Mouse (Mus musculus): ENCODE measurements around the gene Col24a1. TPM values are rescaled to one million over a fixed set of nuclear protein-coding genes. Genes with fewer than 3 reads are reported as not detected.
A peak's percentile ranks its signal among the peaks of the same experiment; 100 is the strongest.

The Col24a1 gene
- total and polyA plus RNA-seq, 2 experiments from 2014 or later = 0.57 to 0.75 TPM

DNA sequence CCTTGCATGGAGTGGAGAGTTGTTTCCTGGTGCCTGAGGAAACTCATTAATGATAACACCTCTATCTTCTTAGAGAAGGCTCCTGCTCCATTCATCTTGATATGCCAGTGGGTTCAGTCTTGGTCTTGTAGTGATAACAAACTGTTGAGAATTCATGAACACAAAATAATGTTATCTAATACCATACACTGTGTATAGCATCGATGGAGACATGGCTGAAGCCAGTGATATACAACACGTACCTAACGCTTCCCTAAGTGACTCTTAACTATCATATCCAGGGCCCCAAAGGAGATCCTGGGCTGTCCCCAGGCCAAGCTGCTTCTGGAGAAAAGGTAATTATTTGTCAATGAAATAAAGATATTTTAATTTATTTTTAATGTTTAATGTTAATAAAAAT, 33.1 kb downstream of the Col24a1 start:
- TF ChIP-seq EP300 (IDR thresholded peaks at IDR 0.05; ENCODE audit: low read depth) (no peak), CTCF (IDR thresholded peaks at IDR 0.05; ENCODE audit: low read depth) (no peak)
- Histone ChIP-seq H3K9ac (replicated peaks; ENCODE audit: low read depth, low read length) (no peak overlapping the region), H3K4me3 (ENCODE audit: low read depth, low read length) (no peak overlapping the region), H3K4me1 (ENCODE audit: control insufficient read depth, insufficient read depth) (no peaks in the 10 kb centered on the region), H3K9me3 (replicated peaks; ENCODE audit: control insufficient read depth, low read length) (no peaks in the 10 kb centered on the region), H3K36me3 (replicated peaks; ENCODE audit: control insufficient read depth, insufficient read depth, low read length) (no peaks in the 10 kb centered on the region), H3K27me3 (ENCODE audit: control insufficient read depth, insufficient read depth, low read length) (no peaks in the 10 kb centered on the region), H3K4me2 (ENCODE audit: low read depth, low read length) (no peak overlapping the region), H3K27ac (ENCODE audit: low read depth) (no peak overlapping the region)
- DNase-seq (ENCODE audit: low spot score) (no peak), ATAC-seq (ENCODE audit: insufficient read depth, low read depth) (no peak)
- WGBS = 77% methylated on average over 3 of the region's 3 CpGs

- 76% methylated on average over 8 of the region's 8 CpGs for WGBS
These were observed 39.4 kb downstream of the Col24a1 start for GRCm38 (mm10) chr3:145331642-145332041.

DNA sequence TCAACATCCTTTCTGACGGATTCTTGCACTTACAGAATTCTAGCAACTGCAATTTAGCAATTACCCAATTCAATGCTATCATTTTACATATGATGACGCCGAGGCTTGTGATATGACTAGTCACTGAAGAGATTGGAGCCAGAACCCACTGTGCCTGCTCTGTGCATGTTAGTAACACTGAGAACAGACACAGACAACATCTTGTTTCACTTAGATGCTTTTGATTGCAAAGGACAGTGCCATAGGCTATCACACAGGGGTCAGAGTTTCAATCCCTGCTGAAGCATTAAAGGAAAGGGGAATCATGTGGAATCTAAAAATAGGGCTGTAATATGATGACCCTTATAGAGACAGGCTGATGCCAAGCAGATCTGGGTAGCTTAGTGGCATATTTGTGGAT, 41.8 kb downstream of the Col24a1 start:
- 80% methylated on average over 3 of the region's 3 CpGs for WGBS
- Histone ChIP-seq H3K9me3 (replicated peaks; ENCODE audit: control insufficient read depth, low read length) (no peaks in the 10 kb centered on the region), H3K27me3 (ENCODE audit: control insufficient read depth, insufficient read depth, low read length) (no peaks in the 10 kb centered on the region), H3K4me1 (ENCODE audit: control insufficient read depth, insufficient read depth) (no peaks in the 10 kb centered on the region; the same call in 1 of the 2 replicates), H3K4me3 (ENCODE audit: low read depth, low read length) (no peak overlapping the region), H3K4me2 (ENCODE audit: low read depth, low read length) (no peak overlapping the region), H3K27ac (ENCODE audit: low read depth) (no peak overlapping the region), H3K36me3 (replicated peaks; ENCODE audit: control insufficient read depth, insufficient read depth, low read length) (no peaks in the 10 kb centered on the region), H3K9ac (replicated peaks; ENCODE audit: low read depth, low read length) (no peak overlapping the region)
- ATAC-seq (ENCODE audit: insufficient read depth, low read depth) = no peak
- no peak for TF ChIP-seq CTCF (IDR thresholded peaks at IDR 0.05; ENCODE audit: low read depth)
- TF ChIP-seq EP300 (IDR thresholded peaks at IDR 0.05; ENCODE audit: low read depth) = no peak
- DNase-seq (ENCODE audit: low spot score) = no peak

More at GRCm38 (mm10) chr3:145331642-145332041, 39.4 kb downstream of the Col24a1 start:
- TF ChIP-seq CTCF (IDR thresholded peaks at IDR 0.05; ENCODE audit: low read depth) (no peak), EP300 (IDR thresholded peaks at IDR 0.05; ENCODE audit: low read depth) (no peak)
- Histone ChIP-seq H3K27ac (ENCODE audit: low read depth) (no peak overlapping the region), H3K4me1 (ENCODE audit: control insufficient read depth, insufficient read depth) (no peaks in the 10 kb centered on the region; the same call in 1 of the 2 replicates), H3K4me2 (ENCODE audit: low read depth, low read length) (no peak overlapping the region), H3K27me3 (ENCODE audit: control insufficient read depth, insufficient read depth, low read length) (no peaks in the 10 kb centered on the region), H3K4me3 (ENCODE audit: low read depth, low read length) (no peak overlapping the region), H3K9ac (replicated peaks; ENCODE audit: low read depth, low read length) (no peak overlapping the region), H3K36me3 (replicated peaks; ENCODE audit: control insufficient read depth, insufficient read depth, low read length) (no peaks in the 10 kb centered on the region), H3K9me3 (replicated peaks; ENCODE audit: control insufficient read depth, low read length) (no peaks in the 10 kb centered on the region)
- ATAC-seq (ENCODE audit: insufficient read depth, low read depth) (no peak), DNase-seq (ENCODE audit: low spot score) (no peak)

GRCm38 (mm10) chr3:145337161-145337560, 44.9 kb downstream of the Col24a1 start:
- Histone ChIP-seq H3K4me2 (ENCODE audit: low read depth, low read length) (no peak overlapping the region), H3K36me3 (replicated peaks; ENCODE audit: control insufficient read depth, insufficient read depth, low read length) (no peaks in the 10 kb centered on the region), H3K9me3 (replicated peaks; ENCODE audit: control insufficient read depth, low read length) (no peaks in the 10 kb centered on the region), H3K4me1 (ENCODE audit: control insufficient read depth, insufficient read depth) (no peaks in the 10 kb centered on the region), H3K27ac (ENCODE audit: low read depth) (no peak overlapping the region), H3K27me3 (ENCODE audit: control insufficient read depth, insufficient read depth, low read length) (no peaks in the 10 kb centered on the region), H3K9ac (replicated peaks; ENCODE audit: low read depth, low read length) (no peak overlapping the region), H3K4me3 (ENCODE audit: low read depth, low read length) (no peak overlapping the region)
- no peak for ATAC-seq (ENCODE audit: insufficient read depth, low read depth)
- WGBS = 62% methylated on average over 2 of the region's 2 CpGs
- DNase-seq (ENCODE audit: low spot score) = no peak
- no peak for TF ChIP-seq CTCF (IDR thresholded peaks at IDR 0.05; ENCODE audit: low read depth)
- TF ChIP-seq EP300 (IDR thresholded peaks at IDR 0.05; ENCODE audit: low read depth) = no peak

DNA sequence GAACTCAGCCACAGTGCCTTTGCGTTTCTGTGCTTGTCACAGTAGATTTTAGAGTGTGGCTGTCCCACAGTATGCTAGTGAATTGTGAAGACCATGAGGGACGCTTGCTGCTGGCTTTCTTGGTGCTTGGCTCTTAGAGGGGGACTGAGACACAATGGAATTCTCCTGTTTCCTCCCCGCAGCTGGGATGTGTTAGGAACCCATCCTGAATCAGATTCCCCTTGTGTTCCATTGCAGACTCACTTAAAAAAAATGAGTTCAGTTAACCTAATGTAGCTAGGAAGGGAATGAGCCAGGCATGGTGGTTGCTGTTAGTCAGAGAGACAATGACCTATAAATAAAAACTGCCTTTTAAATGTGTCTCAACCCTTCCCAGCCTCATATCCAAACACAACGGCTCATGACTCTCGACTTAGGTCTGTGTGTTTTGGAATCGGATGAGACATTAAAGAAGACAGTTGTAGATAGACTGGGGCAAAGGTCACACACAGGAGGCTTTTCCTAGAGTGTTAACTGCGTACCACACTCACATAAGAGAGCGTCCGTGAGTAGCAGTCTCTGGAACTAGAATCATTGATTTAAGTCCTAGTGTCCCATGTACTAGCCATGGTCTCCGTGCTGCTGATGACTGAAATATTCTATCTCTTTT, 47.7 kb downstream of the Col24a1 start:
- Histone ChIP-seq H3K4me3 (ENCODE audit: low read depth, low read length) (no peak overlapping the region), H3K9ac (replicated peaks; ENCODE audit: low read depth, low read length) (no peak overlapping the region), H3K9me3 (replicated peaks; ENCODE audit: control insufficient read depth, low read length) (no peaks in the 10 kb centered on the region), H3K27ac (ENCODE audit: low read depth) (no peak overlapping the region), H3K27me3 (ENCODE audit: control insufficient read depth, insufficient read depth, low read length) (no peaks in the 10 kb centered on the region), H3K4me1 (ENCODE audit: control insufficient read depth, insufficient read depth) (no peaks in the 10 kb centered on the region), H3K4me2 (ENCODE audit: low read depth, low read length) (no peak overlapping the region), H3K36me3 (replicated peaks; ENCODE audit: control insufficient read depth, insufficient read depth, low read length) (no peaks in the 10 kb centered on the region)
- DNase-seq (ENCODE audit: low spot score) (no peak), ATAC-seq (ENCODE audit: insufficient read depth, low read depth) (no peak)
- TF ChIP-seq CTCF (IDR thresholded peaks at IDR 0.05; ENCODE audit: low read depth) (no peak), EP300 (IDR thresholded peaks at IDR 0.05; ENCODE audit: low read depth) (no peak)
- 74% methylated on average over 10 of the region's 10 CpGs for WGBS

DNA sequence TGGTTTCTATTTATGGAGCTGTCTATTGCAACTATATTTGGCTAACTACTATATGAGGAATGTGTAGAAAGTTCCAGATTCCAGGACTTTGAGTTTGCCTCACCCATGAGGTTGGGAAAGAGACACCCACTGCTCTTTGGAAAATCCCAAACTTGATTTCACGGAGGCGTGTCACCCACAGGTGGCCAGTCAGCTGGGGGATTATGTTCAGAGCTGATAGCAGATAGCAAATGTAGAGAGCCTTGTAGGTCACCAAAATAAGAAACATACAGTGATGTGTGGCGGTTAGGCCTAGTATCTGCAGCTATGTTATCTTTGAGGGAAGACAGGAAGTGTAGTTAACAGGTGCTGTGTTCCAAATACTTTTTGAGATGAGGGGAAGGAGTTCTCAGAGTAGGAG, 56.4 kb downstream of the Col24a1 start:
- no peaks in the 10 kb centered on the region; the same call in 1 of the 2 replicates for H3K4me1 ChIP-seq (ENCODE audit: control insufficient read depth, insufficient read depth)
- H3K9me3 ChIP-seq (replicated peaks; ENCODE audit: control insufficient read depth, low read length) = no peaks in the 10 kb centered on the region
- TF ChIP-seq CTCF (IDR thresholded peaks at IDR 0.05; ENCODE audit: low read depth) = no peak
- no peak for TF ChIP-seq EP300 (IDR thresholded peaks at IDR 0.05; ENCODE audit: low read depth)
- no peak overlapping the region for H3K9ac ChIP-seq (replicated peaks; ENCODE audit: low read depth, low read length)
- DNase-seq (ENCODE audit: low spot score) (no peak), ATAC-seq (ENCODE audit: insufficient read depth, low read depth) (no peak)
- no peaks in the 10 kb centered on the region for H3K27me3 ChIP-seq (ENCODE audit: control insufficient read depth, insufficient read depth, low read length)
- H3K27ac ChIP-seq (ENCODE audit: low read depth) = no peak overlapping the region
- no peaks in the 10 kb centered on the region for H3K36me3 ChIP-seq (replicated peaks; ENCODE audit: control insufficient read depth, insufficient read depth, low read length)
- 73% methylated on average over 3 of the region's 3 CpGs for WGBS
- H3K4me2 ChIP-seq (ENCODE audit: low read depth, low read length) = peak overlapping the region; percentile 33; the same call in 1 of the 2 replicates
- H3K4me3 ChIP-seq (ENCODE audit: low read depth, low read length) = no peak overlapping the region
